Mouse (Mus musculus) kidney, embryonic 15.5 days (tissue): ENCODE results near the gene Zfyve9. TPM values are rescaled to one million over a fixed set of nuclear protein-coding genes. Genes with fewer than 3 reads are reported as not detected.
"Not testable (repeated sequence)": the region's sequence is repeated elsewhere in the genome, so short reads cannot be mapped to it uniquely, and the experiment has no call there.

ENCODE experiments used
- ATAC-seq: fragments of 200-750 bp; cut with Nextera tagmentation; replicated peaks from 2 replicates; pipeline ENCODE4 v1.8.0; 2017; ENCODE audit warnings: moderate TSS enrichment; ENCODE audit not compliant: low FRiP score
- H3K27ac ChIP-seq: fragments of 300-500 bp; sonication (generic); 2 replicates; pipeline ENCODE4 v1.5.1; 2015; ENCODE audit warnings: mild to moderate bottlenecking, inconsistent platforms
- H3K27me3 ChIP-seq: fragments of 300-500 bp; sonication (generic); 2 replicates; pipeline ENCODE4 v1.6.1; 2015; ENCODE audit warnings: inconsistent platforms
- H3K36me3 ChIP-seq: fragments of 300-500 bp; sonication (generic); 2 replicates; pipeline ENCODE4 v1.6.1; 2015; ENCODE audit warnings: inconsistent platforms
- H3K4me1 ChIP-seq: fragments of 300-500 bp; sonication (generic); 2 replicates; pipeline ENCODE4 v1.6.1; 2015; ENCODE audit warnings: inconsistent platforms
- H3K4me2 ChIP-seq: fragments of 300-500 bp; sonication (generic); 2 replicates; pipeline ENCODE4 v1.6.1; 2015; ENCODE audit warnings: moderate library complexity, mild to moderate bottlenecking, inconsistent platforms
- H3K4me3 ChIP-seq: fragments of 300-500 bp; sonication (generic); replicated peaks from 2 replicates; pipeline ENCODE4 v1.5.1; 2015; ENCODE audit warnings: mild to moderate bottlenecking, inconsistent platforms
- H3K9ac ChIP-seq: fragments of 300-500 bp; sonication (generic); 2 replicates; pipeline ENCODE4 v1.6.1; 2015; ENCODE audit warnings: mild to moderate bottlenecking, inconsistent platforms
- H3K9me3 ChIP-seq: fragments of 300-500 bp; sonication (generic); replicated peaks from 2 replicates; pipeline ENCODE4 v1.6.1; 2016; ENCODE audit warnings: inconsistent platforms
- WGBS: fragments of 180-500 bp; shearing (Covaris S2); methylation state at CpG from one replicate; pipeline ENCODE4 v1.1.7; 2015; ENCODE audit warnings: mixed read lengths; 5-methylcytosine and 5-hydroxymethylcytosine counted together
- polyA plus RNA-seq: library from polyadenylated mRNA; unstranded; fragments of >200 nt; fragmentation: Nextera tagmentation; extraction: Ambion mirVana; gene quantifications from 2 replicates; pipeline ENCODE4 v1.2.1, GENCODE M21; 2015

The Zfyve9 gene
- polyA plus RNA-seq, 1 experiment from 2014 or later, result 4.7 TPM

GRCm38 (mm10) chr4:108708209-108708608 is 72.4 kb downstream of the Zfyve9 start:
- Histone ChIP-seq H3K27ac (no peak overlapping the region), H3K27me3 (no peaks in the 10 kb centered on the region), H3K9me3 (no peaks in the 10 kb centered on the region), H3K9ac (no peak overlapping the region), H3K36me3 (peaks cover 8% of the 10 kb centered on the region; the same call in 1 of the 2 replicates), H3K4me1 (no peaks in the 10 kb centered on the region), H3K4me3 (no peak overlapping the region), H3K4me2 (no peak overlapping the region)
- ATAC-seq, result no peak
- 83% methylated on average over 5 of the region's 5 CpGs for WGBS

GRCm38 (mm10) chr4:108696934-108697333 is 83.7 kb downstream of the Zfyve9 start:
- WGBS, result 70% methylated on average over 3 of the region's 3 CpGs
- no peak overlapping the region for H3K4me3 ChIP-seq
- H3K9ac ChIP-seq, result no peak overlapping the region
- H3K4me1 ChIP-seq, result no peaks in the 10 kb centered on the region
- peaks cover 9% of the 10 kb centered on the region; the same call in 1 of the 2 replicates for H3K36me3 ChIP-seq
- ATAC-seq, result no peak
- H3K27me3 ChIP-seq, result no peaks in the 10 kb centered on the region
- H3K27ac ChIP-seq, result no peak overlapping the region
- H3K9me3 ChIP-seq, result no peaks in the 10 kb centered on the region
- H3K4me2 ChIP-seq, result no peak overlapping the region

GRCm38 (mm10) chr4:108691469-108691868 is 89.1 kb downstream of the Zfyve9 start:
- no peak for ATAC-seq
- Histone ChIP-seq H3K27me3 (no peaks in the 10 kb centered on the region), H3K27ac (no peak overlapping the region), H3K4me3 (no peak overlapping the region), H3K4me2 (no peak overlapping the region), H3K4me1 (no peaks in the 10 kb centered on the region), H3K9ac (no peak overlapping the region), H3K9me3 (no peaks in the 10 kb centered on the region), H3K36me3 (peaks cover 41% of the 10 kb centered on the region)

- Histone ChIP-seq H3K27me3 (no peaks in the 10 kb centered on the region), H3K4me1 (no peaks in the 10 kb centered on the region), H3K4me2 (no peak overlapping the region), H3K9me3 (no peaks in the 10 kb centered on the region), H3K9ac (no peak overlapping the region), H3K36me3 (peaks cover 46% of the 10 kb centered on the region), H3K4me3 (no peak overlapping the region), H3K27ac (no peak overlapping the region)
- WGBS, result 94% methylated on average over 3 of the region's 3 CpGs
- no peak for ATAC-seq
Measured at GRCm38 (mm10) chr4:108690479-108690878, 90.1 kb downstream of the Zfyve9 start.

- not testable (repeated sequence) for H3K9me3 ChIP-seq, H3K4me1 ChIP-seq, H3K27me3 ChIP-seq, H3K4me2 ChIP-seq, H3K9ac ChIP-seq, H3K27ac ChIP-seq, ATAC-seq, H3K4me3 ChIP-seq
- WGBS, result 95% methylated on average over 6 of the region's 7 CpGs
- H3K36me3 ChIP-seq, result peaks cover 56% of the 10 kb centered on the region
Measured at GRCm38 (mm10) chr4:108687098-108687497, 93.5 kb downstream of the Zfyve9 start.

- H3K27me3 ChIP-seq, result no peaks in the 10 kb centered on the region
- H3K9me3 ChIP-seq, result no peaks in the 10 kb centered on the region
- ATAC-seq, result no peak
- H3K4me2 ChIP-seq, result no peak overlapping the region
- H3K27ac ChIP-seq, result no peak overlapping the region
- H3K4me1 ChIP-seq, result no peaks in the 10 kb centered on the region
- H3K36me3 ChIP-seq, result peaks cover 54% of the 10 kb centered on the region
- no peak overlapping the region for H3K9ac ChIP-seq
- WGBS, result 77% methylated on average over 3 of the region's 3 CpGs
- no peak overlapping the region for H3K4me3 ChIP-seq
Measured at GRCm38 (mm10) chr4:108686156-108686555, 94.4 kb downstream of the Zfyve9 start.

- H3K4me1 ChIP-seq, result no peaks in the 10 kb centered on the region
- WGBS, result 69% methylated on average over 2 of the region's 2 CpGs
- H3K4me3 ChIP-seq, result no peak overlapping the region
- H3K27me3 ChIP-seq, result no peaks in the 10 kb centered on the region
- H3K27ac ChIP-seq, result no peak overlapping the region
- no peak overlapping the region for H3K4me2 ChIP-seq
- H3K36me3 ChIP-seq, result peaks cover 25% of the 10 kb centered on the region
- no peaks in the 10 kb centered on the region for H3K9me3 ChIP-seq
- no peak overlapping the region for H3K9ac ChIP-seq
- no peak for ATAC-seq
Measured at GRCm38 (mm10) chr4:108664407-108664806, 116.2 kb downstream of the Zfyve9 start.

- Histone ChIP-seq H3K4me1 (no peaks in the 10 kb centered on the region), H3K4me2 (no peak overlapping the region), H3K27ac (no peak overlapping the region), H3K9me3 (no peaks in the 10 kb centered on the region), H3K4me3 (no peak overlapping the region), H3K36me3 (peaks cover 83% of the 10 kb centered on the region), H3K27me3 (no peaks in the 10 kb centered on the region), H3K9ac (no peak overlapping the region)
- no peak for ATAC-seq
- 75% methylated on average over 5 of the region's 5 CpGs for WGBS
Measured at GRCm38 (mm10) chr4:108638752-108639151, 141.8 kb downstream of the Zfyve9 start.

- Histone ChIP-seq H3K9me3 (no peaks in the 10 kb centered on the region), H3K9ac (no peak overlapping the region), H3K4me2 (no peak overlapping the region), H3K27ac (no peak overlapping the region), H3K4me1 (no peaks in the 10 kb centered on the region), H3K4me3 (no peak overlapping the region), H3K27me3 (no peaks in the 10 kb centered on the region), H3K36me3 (peaks cover 85% of the 10 kb centered on the region)
- ATAC-seq, result no peak
- 94% methylated on average over 3 of the region's 3 CpGs for WGBS
Measured at GRCm38 (mm10) chr4:108637721-108638120, 142.9 kb downstream of the Zfyve9 start.

GRCm38 (mm10) chr4:108635101-108635500 is 145.5 kb downstream of the Zfyve9 start:
- ATAC-seq, result no peak
- no peak overlapping the region for H3K9ac ChIP-seq
- no peak overlapping the region for H3K4me2 ChIP-seq
- H3K27me3 ChIP-seq, result no peaks in the 10 kb centered on the region
- H3K36me3 ChIP-seq, result peaks cover 88% of the 10 kb centered on the region
- 0 out of 2 replicates have a peak, but pooled peaks cover 2% of the 10 kb centered on the region for H3K4me1 ChIP-seq
- H3K4me3 ChIP-seq, result no peak overlapping the region
- no peaks in the 10 kb centered on the region for H3K9me3 ChIP-seq
- H3K27ac ChIP-seq, result no peak overlapping the region

- WGBS, result 85% methylated on average over 4 of the region's 4 CpGs
- H3K27me3 ChIP-seq, result no peaks in the 10 kb centered on the region
- H3K4me3 ChIP-seq, result no peak overlapping the region
- no peak overlapping the region for H3K9ac ChIP-seq
- H3K36me3 ChIP-seq, result peaks cover 89% of the 10 kb centered on the region
- H3K4me2 ChIP-seq, result no peak overlapping the region
- peaks cover 6% of the 10 kb centered on the region for H3K4me1 ChIP-seq
- H3K9me3 ChIP-seq, result no peaks in the 10 kb centered on the region
- no peak for ATAC-seq
- no peak overlapping the region for H3K27ac ChIP-seq
Measured at GRCm38 (mm10) chr4:108634696-108635095, 145.9 kb downstream of the Zfyve9 start.

- no peak overlapping the region for H3K9ac ChIP-seq
- 84% methylated on average over 12 of the region's 12 CpGs for WGBS
- H3K27ac ChIP-seq, result no peak overlapping the region
- no peak for ATAC-seq
- H3K27me3 ChIP-seq, result no peaks in the 10 kb centered on the region
- H3K9me3 ChIP-seq, result no peaks in the 10 kb centered on the region
- H3K4me3 ChIP-seq, result no peak overlapping the region
- peaks cover 11% of the 10 kb centered on the region for H3K4me1 ChIP-seq
- no peak overlapping the region for H3K4me2 ChIP-seq
- H3K36me3 ChIP-seq, result peaks cover 94% of the 10 kb centered on the region
Measured at GRCm38 (mm10) chr4:108633703-108634102, 146.9 kb downstream of the Zfyve9 start.

- peaks cover 96% of the 10 kb centered on the region for H3K36me3 ChIP-seq
- 92% methylated on average over 4 of the region's 4 CpGs for WGBS
- no peak overlapping the region for H3K9ac ChIP-seq
Measured at GRCm38 (mm10) chr4:108631616-108632015, 149.0 kb downstream of the Zfyve9 start.

More at GRCm38 (mm10) chr4:108631616-108632015, 149.0 kb downstream of the Zfyve9 start:
- peaks cover 11% of the 10 kb centered on the region for H3K4me1 ChIP-seq
- H3K9me3 ChIP-seq, result no peaks in the 10 kb centered on the region
- H3K27me3 ChIP-seq, result no peaks in the 10 kb centered on the region
- ATAC-seq, result no peak
- H3K4me3 ChIP-seq, result no peak overlapping the region
- no peak overlapping the region for H3K27ac ChIP-seq
- no peak overlapping the region for H3K4me2 ChIP-seq
